Mouse (Mus musculus): ENCODE results near the gene Kctd12.

Kctd12 gene

DNA sequence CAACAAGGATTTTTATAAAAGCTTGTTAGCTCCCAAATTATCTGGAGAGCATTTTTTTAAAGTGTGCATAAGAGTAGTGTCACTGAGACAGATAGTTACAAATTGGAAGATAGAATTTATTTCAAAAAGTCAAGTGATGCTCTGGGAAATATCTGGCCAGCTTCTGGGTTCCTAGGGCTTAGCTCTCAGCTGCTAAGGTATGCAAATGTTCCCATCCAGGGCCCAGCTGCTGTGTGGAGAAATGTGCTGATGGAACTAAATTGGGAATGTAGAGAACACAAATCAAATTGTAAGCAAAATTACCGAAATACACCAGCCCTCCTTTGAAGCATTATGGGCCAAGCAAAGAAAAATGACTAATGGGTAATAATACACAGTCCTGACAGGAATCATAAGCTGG, 16.6 kb downstream of the Kctd12 start:
- in situ Hi-C loops (cut with MboI, MseI) = no loop called here

DNA sequence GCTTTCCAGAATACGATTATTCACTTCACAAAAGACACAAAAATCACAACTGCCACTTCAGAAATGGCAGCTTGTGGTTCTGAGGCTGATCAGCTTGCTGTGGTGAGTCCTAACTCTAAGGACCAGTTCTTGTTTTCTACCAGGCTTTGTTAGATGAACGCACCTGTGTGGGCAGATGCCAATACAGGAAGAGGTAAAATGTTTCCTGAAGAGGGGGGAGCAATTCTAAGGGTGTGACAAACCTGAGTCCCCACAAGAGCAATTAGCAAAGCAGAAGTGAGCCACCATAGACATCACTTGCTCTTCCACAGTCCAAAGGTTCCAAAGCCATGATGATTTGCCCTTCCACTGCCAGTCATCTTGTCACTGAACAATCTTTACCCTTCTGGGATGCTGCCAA, 20.4 kb downstream of the Kctd12 start:
- in situ Hi-C loops (cut with MboI, MseI) = no loop called here

DNA sequence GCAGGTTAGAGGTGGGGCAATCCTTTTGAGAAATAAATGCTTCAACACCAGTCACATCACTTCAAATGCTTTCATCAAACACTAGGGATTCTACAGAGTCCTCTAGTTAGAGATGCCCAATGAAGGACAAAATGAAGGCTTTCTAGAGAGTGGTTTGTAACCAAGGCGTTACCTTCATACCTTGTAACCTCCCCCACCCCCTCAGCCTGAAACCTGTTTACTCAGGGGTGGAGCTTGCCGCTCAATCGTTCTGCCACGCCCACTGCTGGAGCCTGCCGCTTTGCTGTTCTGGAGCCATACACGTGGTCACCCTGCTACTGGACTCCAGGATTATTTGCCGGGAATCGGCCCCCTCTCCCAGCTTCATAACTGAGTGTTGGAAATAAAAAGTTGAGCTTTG, 28.9 kb downstream of the Kctd12 start:
- in situ Hi-C loops (cut with MboI, MseI) = loop anchor here (10.0 kb wide), 1 partner anchor 1469 kb away; no protein-coding TSS in a partner anchor

DNA sequence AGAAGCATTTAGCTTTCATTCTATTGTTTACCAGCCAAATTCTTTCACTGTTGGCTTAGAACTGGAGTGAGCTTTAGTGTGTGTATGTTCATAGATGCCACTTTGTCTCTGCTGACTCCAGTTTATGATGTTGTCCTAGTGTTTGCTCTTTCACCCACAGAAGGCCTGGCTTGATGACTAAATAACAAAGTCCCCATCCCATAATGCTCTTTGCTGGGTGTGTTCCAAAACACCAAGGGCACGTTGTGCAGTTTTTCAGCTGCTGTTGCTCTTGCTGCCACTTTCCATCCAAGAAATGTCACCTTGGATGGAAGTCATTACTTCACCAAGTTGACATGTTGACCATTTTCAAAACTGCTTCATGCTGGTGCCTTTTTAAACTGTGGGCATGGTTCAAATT, 30.5 kb downstream of the Kctd12 start:
- in situ Hi-C loops (cut with MboI, MseI) = loop anchor here (10.0 kb wide), 1 partner anchor 1467 kb away; no protein-coding TSS in a partner anchor

DNA sequence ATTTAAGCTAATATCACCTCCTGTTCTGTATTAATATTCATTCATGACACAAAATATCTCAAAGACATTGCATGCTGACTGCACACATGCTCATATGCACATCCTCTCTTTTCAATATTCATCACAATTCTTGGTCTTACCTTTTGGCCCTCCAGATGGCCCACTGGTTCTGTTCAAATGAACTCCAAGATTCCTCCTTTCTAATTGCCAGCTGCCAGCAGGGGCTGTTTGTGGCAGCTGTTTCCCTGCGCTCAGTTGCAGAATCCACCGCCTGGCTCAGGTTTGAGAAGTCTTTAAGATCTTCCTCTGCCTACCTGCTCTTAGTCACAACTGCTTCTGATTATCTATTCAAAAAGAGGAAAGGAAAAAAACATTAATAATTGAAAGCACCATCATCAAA, 34.6 kb downstream of the Kctd12 start:
- in situ Hi-C loops (cut with MboI, MseI) = no loop called here

DNA sequence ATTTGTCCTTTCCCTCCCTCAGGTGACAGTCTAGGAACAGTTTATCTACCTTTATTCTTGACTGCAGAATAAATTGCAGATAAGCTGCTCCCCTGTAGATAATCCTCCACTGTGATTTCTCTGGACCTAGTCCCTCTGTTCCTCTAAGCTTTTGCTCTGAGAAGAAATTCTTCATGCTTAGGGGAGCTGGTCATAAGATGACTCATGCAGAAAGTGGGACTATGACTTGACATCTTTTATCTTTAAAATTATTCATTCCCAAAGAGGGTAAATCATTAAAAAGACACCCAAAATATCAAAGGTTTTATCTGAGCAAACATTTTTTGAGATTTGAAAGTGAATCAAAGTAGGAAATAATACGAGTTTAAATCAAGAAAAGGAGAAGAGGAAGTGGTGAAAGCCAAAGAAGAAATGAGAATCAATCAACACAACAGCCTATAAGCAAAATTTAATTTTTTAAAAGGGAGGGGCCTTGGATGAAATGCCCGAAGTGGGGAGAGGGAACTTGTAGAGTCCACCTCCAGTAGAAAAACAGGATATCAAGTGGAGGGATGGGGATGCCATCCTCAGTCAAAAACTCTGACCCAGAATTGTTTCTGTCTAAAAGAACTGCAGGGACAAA, 40.1 kb downstream of the Kctd12 start:
- in situ Hi-C loops (cut with MboI, MseI) = no loop called here

DNA sequence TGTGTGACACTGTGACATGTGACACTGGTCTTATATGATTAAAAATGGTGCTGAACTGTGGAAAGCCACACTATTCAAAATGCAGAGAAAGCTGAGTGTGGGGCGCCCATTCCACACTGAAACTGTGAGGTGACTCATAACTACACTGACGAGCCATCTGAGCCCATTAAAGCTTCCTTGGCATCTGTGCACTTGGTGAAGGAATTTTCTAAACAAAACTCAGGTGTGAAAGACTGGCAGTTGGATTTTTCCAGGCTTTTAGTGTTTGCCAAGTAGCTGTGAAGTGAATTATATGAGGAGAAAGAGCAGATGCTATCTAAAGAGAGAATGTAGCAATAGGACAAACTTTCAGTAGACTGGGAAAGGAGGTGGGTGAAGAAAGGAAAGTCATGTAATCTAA, 47.6 kb downstream of the Kctd12 start:
- in situ Hi-C loops (cut with MboI, MseI) = loop anchor here (10.0 kb wide), 1 partner anchor 1480 kb away; no protein-coding TSS in a partner anchor

DNA sequence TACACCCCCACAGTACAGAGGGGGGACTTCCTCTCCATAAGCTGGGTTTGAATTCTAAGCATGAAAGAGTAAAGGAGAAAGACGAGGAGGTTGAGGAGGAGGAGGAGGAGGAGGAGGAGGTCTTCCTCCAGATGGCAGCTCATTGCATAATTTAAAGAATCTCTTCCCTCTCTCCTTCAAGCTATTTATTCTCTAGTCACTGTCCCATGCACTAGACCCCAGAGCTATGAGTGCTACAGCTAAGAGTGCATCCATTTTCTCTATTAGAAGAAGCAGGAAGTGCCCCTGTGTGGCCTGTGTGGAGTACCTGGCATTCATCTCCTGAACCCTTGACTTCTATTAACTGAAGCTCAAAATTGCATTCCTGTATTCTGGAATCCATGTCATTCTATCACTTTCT, 51.5 kb downstream of the Kctd12 start:
- in situ Hi-C loops (cut with MboI, MseI) = loop anchor here (10.0 kb wide), 1 partner anchor 1484 kb away; no protein-coding TSS in a partner anchor

DNA sequence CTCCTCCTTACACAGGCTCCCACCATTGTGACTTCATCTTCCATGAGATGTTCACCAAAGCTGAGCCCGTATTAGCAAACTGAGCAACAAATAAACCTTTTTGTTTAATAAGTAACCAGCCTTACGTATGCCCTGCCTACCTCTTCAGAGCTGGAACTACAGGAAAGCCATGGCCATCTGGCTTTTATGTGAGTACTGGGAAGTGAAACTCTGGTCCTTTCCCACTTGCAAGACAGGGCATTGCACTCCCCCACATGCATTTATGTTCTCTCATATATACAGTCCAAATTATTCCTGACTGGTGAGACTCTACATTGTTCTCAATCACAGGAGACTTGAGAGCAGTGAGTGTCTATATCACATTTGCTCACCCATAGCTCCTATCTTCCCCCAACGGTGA, 52.9 kb downstream of the Kctd12 start:
- in situ Hi-C loops (cut with MboI, MseI) = no loop called here

DNA sequence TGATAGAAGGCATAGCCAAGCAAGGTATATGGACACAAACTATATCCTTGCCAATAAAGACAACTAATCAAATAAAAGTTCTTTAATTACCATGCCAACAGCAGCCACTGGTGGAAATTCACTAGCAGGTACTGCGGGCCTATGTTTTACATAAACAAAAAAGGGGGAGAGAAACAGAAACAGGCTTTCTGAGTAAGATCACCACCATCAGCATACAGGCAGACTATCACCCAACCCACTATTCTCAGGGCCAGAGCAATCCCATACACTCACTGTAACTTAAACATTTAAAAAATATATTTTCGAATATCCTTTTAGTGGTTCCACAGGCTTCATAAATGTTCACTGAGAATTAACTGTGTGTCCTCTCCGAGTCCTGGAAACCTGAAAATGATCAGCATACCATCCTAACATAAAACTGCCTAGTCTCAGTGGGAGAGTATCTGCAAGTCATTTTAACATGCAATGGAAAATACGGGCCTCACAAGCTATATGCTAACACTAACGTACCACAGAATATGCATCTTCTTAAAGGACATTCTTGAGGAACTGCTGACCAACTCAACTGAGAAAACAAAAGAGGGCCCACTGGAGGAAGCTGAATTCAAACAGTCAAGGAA, 54.5 kb downstream of the Kctd12 start:
- in situ Hi-C loops (cut with MboI, MseI) = no loop called here

All from T-helper 2 cell (primary cell).